Mouse (Mus musculus) midbrain, embryonic 15.5 days (tissue): ENCODE data around the gene C1qtnf12. TPM values are rescaled to one million over a fixed set of nuclear protein-coding genes. Genes with fewer than 3 reads are reported as not detected.

ENCODE experiments used
- ATAC-seq: fragments of 200-750 bp; cut with Nextera tagmentation; replicated peaks from 2 replicates; pipeline ENCODE4 v1.8.0; 2017; ENCODE audit warnings: moderate TSS enrichment
- H3K27ac ChIP-seq: fragments of 300-500 bp; sonication (generic); 2 replicates; pipeline ENCODE4 v1.5.1; 2015; ENCODE audit warnings: mild to moderate bottlenecking, inconsistent platforms
- H3K27me3 ChIP-seq: fragments of 300-500 bp; sonication (generic); replicated peaks from 2 replicates; pipeline ENCODE4 v1.6.1; 2015; ENCODE audit warnings: inconsistent platforms
- H3K36me3 ChIP-seq: fragments of 300-500 bp; sonication (generic); replicated peaks from 2 replicates; pipeline ENCODE4 v1.6.1; 2015; ENCODE audit warnings: inconsistent platforms
- H3K4me1 ChIP-seq: fragments of 300-500 bp; sonication (generic); 2 replicates; pipeline ENCODE4 v1.6.1; 2015; ENCODE audit warnings: inconsistent platforms
- H3K4me2 ChIP-seq: fragments of 300-500 bp; sonication (generic); 2 replicates; pipeline ENCODE4 v1.6.1; 2015; ENCODE audit warnings: inconsistent platforms, mild to moderate bottlenecking, moderate library complexity
- H3K4me3 ChIP-seq: fragments of 300-500 bp; sonication (generic); 2 replicates; pipeline ENCODE4 v1.5.1; 2015; ENCODE audit warnings: mild to moderate bottlenecking, inconsistent platforms
- H3K9ac ChIP-seq: fragments of 300-500 bp; sonication (generic); 2 replicates; pipeline ENCODE4 v1.6.1; 2015; ENCODE audit warnings: mild to moderate bottlenecking, inconsistent platforms
- H3K9me3 ChIP-seq: fragments of 300-500 bp; sonication (generic); 2 replicates; pipeline ENCODE4 v1.6.1; 2016; ENCODE audit warnings: inconsistent platforms
- WGBS: fragments of 180-500 bp; shearing (Covaris S2); methylation state at CpG from one replicate; pipeline ENCODE4 v1.1.7; 2015; ENCODE audit warnings: mixed read lengths; 5-methylcytosine and 5-hydroxymethylcytosine counted together
- polyA plus RNA-seq: library from polyadenylated mRNA; unstranded; fragments of >200 nt; fragmentation: Nextera tagmentation; extraction: Ambion mirVana; gene quantifications from 2 replicates; pipeline ENCODE4 v1.2.1, GENCODE M21; 2015

Gene C1qtnf12
- 6.8 and 9.5 TPM in 2 replicates for polyA plus RNA-seq

DNA sequence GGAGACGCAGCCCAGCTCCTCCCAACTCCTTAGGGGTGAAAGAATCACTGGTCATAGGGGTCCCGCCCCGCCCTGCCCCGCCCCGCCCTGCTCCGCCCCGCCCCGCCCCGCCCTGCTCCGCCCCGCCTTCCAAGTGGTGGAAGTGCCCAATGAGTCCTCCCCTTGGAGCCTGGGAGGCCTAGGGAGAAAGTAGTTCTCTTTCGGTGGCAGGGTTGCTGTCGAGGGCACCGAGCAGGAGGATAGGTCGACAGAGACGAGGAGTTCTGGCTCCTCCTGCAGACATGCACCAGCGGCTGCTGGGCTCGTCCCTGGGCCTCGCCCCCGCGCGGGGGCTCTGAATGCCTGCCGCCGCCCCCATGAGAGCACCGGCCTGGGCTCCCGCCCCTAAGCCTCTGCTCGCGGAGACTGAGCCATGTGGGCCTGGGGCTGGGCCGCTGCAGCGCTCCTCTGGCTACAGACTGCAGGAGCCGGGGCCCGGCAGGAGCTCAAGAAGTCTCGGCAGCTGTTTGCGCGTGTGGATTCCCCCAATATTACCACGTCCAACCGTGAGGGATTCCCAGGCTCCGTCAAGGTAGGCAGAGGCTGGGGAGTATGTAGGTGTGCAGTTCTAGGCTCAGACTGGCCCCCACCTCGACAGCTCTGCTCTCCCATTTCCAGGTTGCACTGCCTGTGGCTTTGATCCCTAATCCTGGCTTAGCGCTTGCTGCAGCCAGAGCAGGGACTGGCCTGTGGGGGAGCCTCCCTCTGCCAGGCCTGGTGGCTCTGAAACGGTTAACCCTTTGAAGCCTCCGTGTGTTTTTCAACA lies at the start of gene C1qtnf12:
TSS of gene C1qtnf12 (plus strand) at position 152 of the 805 bp plus-strand sequence.
- peaks cover 23% of the 10 kb centered on the region for H3K36me3 ChIP-seq
- H3K27me3 ChIP-seq, result no peaks in the 10 kb centered on the region
- ATAC-seq, result peak; percentile 58
- WGBS, result 1% methylated on average over 42 of the region's 42 CpGs
- H3K9me3 ChIP-seq, result no peaks in the 10 kb centered on the region
- H3K9ac ChIP-seq, result peak within 1 kb of the TSS; percentile 44
- H3K27ac ChIP-seq, result peak within 1 kb of the TSS; percentile 55; the same call in 1 of the 2 replicates
- peak within 1 kb of the TSS; percentile 63 for H3K4me2 ChIP-seq
- H3K4me3 ChIP-seq, result peak within 1 kb of the TSS; percentile 34
- peaks cover 19% of the 10 kb centered on the region for H3K4me1 ChIP-seq

DNA sequence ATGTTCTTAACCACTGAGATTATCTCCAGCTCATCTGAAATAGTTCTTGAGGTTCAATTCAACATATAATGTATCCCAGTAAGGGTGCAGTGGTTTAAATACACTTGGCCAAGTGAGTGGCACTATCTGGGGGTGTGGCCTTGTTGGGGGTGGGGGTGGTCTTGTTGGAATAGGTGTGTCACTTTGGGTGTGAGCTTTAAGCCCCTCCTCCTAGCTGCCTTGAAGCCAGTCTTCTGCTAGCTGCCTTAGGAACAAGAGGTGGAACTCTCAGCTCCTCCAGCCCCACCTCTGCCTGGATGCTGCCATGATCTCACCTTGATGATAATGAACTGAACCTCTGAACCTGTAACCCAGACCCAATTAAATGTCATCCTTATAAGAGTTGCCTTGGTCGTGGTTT lies 30.1 kb upstream of the C1qtnf12 start:
- no peaks in the 10 kb centered on the region for H3K4me1 ChIP-seq
- WGBS, result 64% methylated on average over 1 of the region's 1 CpGs
- no peak overlapping the region for H3K9ac ChIP-seq
- H3K36me3 ChIP-seq, result no peaks in the 10 kb centered on the region
- ATAC-seq, result no peak
- no peaks in the 10 kb centered on the region for H3K27me3 ChIP-seq
- H3K27ac ChIP-seq, result no peak overlapping the region
- H3K4me3 ChIP-seq, result no peak overlapping the region
- H3K9me3 ChIP-seq, result no peaks in the 10 kb centered on the region
- H3K4me2 ChIP-seq, result no peak overlapping the region

DNA sequence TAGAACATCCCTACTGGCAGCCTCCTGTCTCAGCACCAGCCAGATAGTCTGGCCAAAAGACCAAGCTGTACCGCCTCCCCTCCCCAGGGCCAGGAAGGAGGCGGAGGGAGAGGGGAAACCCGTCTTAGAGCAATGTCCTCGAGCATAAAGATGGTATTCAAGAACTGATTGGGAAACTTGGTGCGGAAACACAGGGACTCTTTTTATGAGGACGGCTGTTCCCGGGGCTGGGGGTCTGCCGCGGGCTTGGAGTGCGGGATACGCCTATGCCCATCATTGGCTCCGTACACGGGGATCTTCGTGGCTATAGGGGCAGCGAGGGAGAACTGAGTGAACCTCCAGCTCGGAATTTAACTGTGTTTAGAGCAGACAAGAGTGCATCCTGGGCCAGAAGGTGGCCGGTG lies 19.1 kb upstream of the C1qtnf12 start:
- Histone ChIP-seq H3K9ac (peak overlapping the region; percentile 71), H3K36me3 (0 out of 2 replicates have a peak, but pooled peaks cover 8% of the 10 kb centered on the region), H3K4me2 (peak overlapping the region; percentile 95), H3K4me3 (peak overlapping the region; percentile 81), H3K9me3 (no peaks in the 10 kb centered on the region), H3K4me1 (peaks cover 28% of the 10 kb centered on the region), H3K27me3 (no peaks in the 10 kb centered on the region; the same call in 1 of the 2 replicates), H3K27ac (peak overlapping the region; percentile 87)
- peak; percentile 73 for ATAC-seq
- WGBS, result 1% methylated on average over 17 of the region's 17 CpGs

DNA sequence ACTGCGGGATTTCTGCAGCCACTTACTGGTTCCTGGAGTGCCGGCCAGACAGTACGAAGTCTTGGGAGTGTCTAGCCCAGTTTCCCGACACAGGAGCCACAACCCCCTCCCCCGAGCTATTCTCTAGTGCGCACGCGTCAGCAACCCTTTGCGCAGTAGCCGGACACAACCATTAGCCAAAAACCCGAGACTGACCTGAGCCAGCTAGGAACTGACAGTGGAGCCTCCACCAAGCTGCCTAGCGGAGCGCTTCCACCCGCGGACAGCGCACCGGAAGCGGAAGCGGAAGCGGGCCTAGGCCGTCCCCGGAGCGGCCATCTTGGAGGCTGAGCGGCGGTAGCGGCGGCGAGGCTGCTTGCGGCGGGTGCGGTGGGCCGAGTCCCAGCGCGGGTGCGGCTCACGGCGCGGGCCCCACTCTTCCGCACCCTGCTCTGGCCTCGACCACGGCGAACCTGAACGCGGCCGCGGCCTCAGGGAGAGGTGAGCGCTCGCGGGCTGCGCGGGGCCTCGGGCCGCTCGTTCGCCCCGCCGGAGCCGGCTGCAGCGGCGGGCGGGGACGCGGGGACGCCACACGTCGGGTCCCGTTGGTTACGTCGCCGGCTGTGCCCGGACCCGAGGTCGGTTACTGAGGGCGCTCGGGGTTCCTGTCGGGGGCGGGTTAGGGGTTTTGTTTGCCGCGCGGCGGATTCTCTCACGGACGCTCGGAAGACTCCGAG lies 18.4 kb upstream of the C1qtnf12 start, which contains the start of gene Ube2j2:
TSS of gene Ube2j2 (plus strand) at position 298 of the 716 bp plus-strand sequence.
- H3K27ac ChIP-seq, result peak within 1 kb of the TSS; percentile 87
- H3K4me2 ChIP-seq, result peak within 1 kb of the TSS; percentile 95
- H3K4me1 ChIP-seq, result peaks cover 28% of the 10 kb centered on the region
- peak within 1 kb of the TSS; percentile 81 for H3K4me3 ChIP-seq
- peak within 1 kb of the TSS; percentile 83 for H3K9ac ChIP-seq
- H3K27me3 ChIP-seq, result no peaks in the 10 kb centered on the region; the same call in 1 of the 2 replicates
- WGBS, result under 1% methylated on average over 80 of the region's 85 CpGs
- H3K36me3 ChIP-seq, result peaks cover 8% of the 10 kb centered on the region; the same call in 1 of the 2 replicates
- H3K9me3 ChIP-seq, result no peaks in the 10 kb centered on the region
- ATAC-seq, result peak; percentile 99

DNA sequence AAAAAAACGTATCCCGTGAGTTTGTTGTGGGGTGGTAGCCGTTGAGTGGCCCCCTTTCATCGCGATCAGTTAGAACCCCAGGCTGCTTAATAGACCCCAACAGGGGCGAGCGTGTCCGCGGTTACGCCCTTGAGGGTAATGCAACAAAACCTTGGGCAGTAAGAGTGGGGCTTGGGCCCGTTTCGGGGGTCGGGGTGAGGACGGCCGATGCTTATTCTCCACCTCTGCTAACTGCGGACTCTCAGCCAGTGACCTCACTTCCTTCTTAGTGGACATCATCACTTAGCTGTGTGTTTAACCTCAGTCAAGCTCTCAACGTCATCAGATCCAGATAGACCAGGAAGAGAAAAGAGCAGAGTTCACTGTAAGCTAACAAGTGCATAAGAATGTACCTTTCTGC lies 17.8 kb upstream of the C1qtnf12 start:
- H3K9me3 ChIP-seq, result no peaks in the 10 kb centered on the region
- peak; percentile 22 for ATAC-seq
- peaks cover 28% of the 10 kb centered on the region for H3K4me1 ChIP-seq
- peak overlapping the region; percentile 77 for H3K27ac ChIP-seq
- 1% methylated on average over 17 of the region's 17 CpGs for WGBS
- peaks cover 12% of the 10 kb centered on the region for H3K36me3 ChIP-seq
- no peaks in the 10 kb centered on the region; the same call in 1 of the 2 replicates for H3K27me3 ChIP-seq
- peak overlapping the region; percentile 81 for H3K4me3 ChIP-seq
- H3K9ac ChIP-seq, result peak overlapping the region; percentile 83
- H3K4me2 ChIP-seq, result peak overlapping the region; percentile 95

DNA sequence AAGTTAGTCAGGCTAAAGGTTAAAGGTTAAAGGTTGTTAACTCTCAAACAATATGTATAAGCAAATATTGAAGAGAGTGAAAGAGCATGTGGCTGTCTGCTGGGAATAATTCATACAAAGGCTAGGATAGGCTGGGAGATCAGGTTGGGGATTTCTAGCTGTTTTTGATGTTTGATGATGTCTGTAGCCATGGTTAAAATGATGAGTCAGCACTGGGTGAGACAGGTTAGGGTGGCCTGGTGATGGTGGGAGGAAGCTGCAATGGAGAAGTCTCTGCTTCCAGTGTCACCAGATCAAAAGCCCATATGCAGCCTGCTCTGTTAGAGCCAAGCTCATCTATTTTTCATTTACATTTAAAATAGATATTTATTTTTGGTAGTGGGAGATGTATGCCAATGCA lies 15.0 kb upstream of the C1qtnf12 start:
- Histone ChIP-seq H3K27me3 (no peaks in the 10 kb centered on the region), H3K4me3 (no peak overlapping the region), H3K9me3 (no peaks in the 10 kb centered on the region), H3K36me3 (peaks cover 38% of the 10 kb centered on the region), H3K4me1 (peaks cover 28% of the 10 kb centered on the region), H3K4me2 (no peak overlapping the region), H3K27ac (no peak overlapping the region), H3K9ac (no peak overlapping the region)
- no peak for ATAC-seq

DNA sequence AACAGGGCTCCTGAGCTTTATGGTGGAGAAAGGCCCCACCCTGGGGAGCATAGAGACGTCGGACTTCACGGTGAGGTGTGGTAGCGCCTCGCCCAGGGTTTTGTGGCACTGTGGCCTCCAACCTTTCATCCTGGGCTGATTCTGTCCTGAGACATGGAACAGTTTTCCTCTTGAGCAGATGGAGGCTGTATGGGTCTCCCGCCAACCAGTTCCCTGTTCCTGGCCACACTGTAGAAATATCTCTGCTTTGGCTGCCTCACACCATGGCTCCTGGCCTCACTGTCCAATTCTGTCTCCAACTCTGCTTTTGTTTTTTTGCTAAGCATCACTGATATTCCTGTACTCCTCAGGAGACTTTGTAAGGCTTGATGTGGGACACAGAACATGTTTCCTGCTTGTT lies 6.6 kb upstream of the C1qtnf12 start:
- Histone ChIP-seq H3K36me3 (peaks cover 51% of the 10 kb centered on the region), H3K4me2 (no peak overlapping the region), H3K4me1 (no peaks in the 10 kb centered on the region), H3K27me3 (no peaks in the 10 kb centered on the region), H3K4me3 (no peak overlapping the region), H3K9ac (no peak overlapping the region), H3K9me3 (no peaks in the 10 kb centered on the region), H3K27ac (no peak overlapping the region)
- 93% methylated on average over 6 of the region's 6 CpGs for WGBS
- ATAC-seq, result no peak

DNA sequence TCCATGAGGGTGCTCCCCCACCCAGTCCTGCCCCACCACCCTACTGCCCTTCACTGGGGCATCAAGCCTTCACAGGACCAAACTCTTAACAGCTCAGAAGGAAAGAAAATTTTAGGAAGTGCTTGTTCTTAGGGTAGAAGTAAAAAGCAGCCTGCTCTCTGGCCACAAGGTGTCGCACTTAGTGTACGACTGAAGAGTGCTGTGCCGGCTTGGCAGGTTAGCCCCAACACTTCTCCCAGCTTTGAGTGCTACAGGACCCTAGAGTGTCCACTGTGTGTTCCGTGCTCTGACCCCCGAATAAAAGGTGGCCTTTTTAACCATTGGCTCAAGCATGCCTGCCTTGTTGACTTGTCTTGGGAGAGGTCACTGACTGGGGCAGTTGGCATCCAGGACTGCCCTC lies 2.8 kb upstream of the C1qtnf12 start:
- ATAC-seq, result peak; percentile 74
- 5% methylated on average over 5 of the region's 5 CpGs for WGBS
- no peak overlapping the region for H3K4me3 ChIP-seq
- no peaks in the 10 kb centered on the region for H3K27me3 ChIP-seq
- H3K4me1 ChIP-seq, result peaks cover 19% of the 10 kb centered on the region
- no peaks in the 10 kb centered on the region for H3K9me3 ChIP-seq
- no peak overlapping the region for H3K9ac ChIP-seq
- no peak overlapping the region for H3K4me2 ChIP-seq
- no peak overlapping the region for H3K27ac ChIP-seq
- H3K36me3 ChIP-seq, result peaks cover 25% of the 10 kb centered on the region; the same call in 1 of the 2 replicates

DNA sequence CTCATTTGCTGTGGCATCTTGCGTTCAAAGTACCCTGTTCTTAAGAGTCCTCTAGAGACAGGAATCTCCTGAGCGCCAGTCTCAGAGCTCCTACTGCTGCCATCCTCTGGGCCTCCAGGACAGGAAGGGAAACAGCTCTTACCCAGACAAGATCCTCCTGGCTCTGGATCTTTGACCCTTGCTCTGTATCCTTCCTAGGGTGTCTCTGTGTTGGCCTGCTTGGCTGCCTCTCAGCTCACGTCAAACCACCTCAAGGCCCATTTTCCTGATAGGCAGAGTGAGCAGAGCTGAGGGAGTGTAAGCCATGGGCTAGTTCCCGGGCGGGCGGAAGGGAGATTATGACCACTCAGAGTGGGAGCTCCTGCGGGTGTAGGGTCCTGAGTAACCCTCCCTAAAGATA lies 988 bp downstream of the C1qtnf12 start:
- H3K9ac ChIP-seq, result 0 out of 2 replicates have a peak overlapping the region, but pooled peaks have one; percentile 44
- peaks cover 19% of the 10 kb centered on the region for H3K4me1 ChIP-seq
- no peaks in the 10 kb centered on the region for H3K27me3 ChIP-seq
- peak overlapping the region; percentile 63 for H3K4me2 ChIP-seq
- H3K36me3 ChIP-seq, result peaks cover 19% of the 10 kb centered on the region
- H3K27ac ChIP-seq, result no peak overlapping the region
- no peak for ATAC-seq
- WGBS, result 54% methylated on average over 7 of the region's 7 CpGs
- H3K4me3 ChIP-seq, result no peak overlapping the region; the same call in 1 of the 2 replicates
- no peaks in the 10 kb centered on the region for H3K9me3 ChIP-seq

DNA sequence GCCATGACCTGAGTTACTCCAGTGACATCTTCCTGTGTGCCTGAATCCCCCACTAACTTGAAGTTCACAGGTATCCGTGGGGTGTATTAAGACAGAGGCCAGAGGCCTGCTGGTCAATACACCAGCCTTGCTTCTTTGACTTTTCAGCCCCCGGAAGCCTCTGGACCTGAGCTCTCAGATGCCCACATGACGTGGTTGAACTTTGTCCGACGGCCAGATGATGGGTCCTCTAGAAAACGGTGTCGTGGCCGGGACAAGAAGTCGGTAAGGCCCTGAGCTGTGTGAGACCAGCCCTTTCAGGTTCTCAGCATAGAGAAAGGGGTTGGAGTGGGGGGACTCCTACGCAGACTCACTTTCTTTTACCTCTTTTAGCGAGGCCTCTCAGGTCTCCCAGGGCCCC lies 2.3 kb downstream of the C1qtnf12 start:
- no peaks in the 10 kb centered on the region for H3K9me3 ChIP-seq
- peaks cover 14% of the 10 kb centered on the region for H3K36me3 ChIP-seq
- no peak overlapping the region for H3K4me3 ChIP-seq
- no peak overlapping the region for H3K27ac ChIP-seq
- 90% methylated on average over 11 of the region's 11 CpGs for WGBS
- peaks cover 19% of the 10 kb centered on the region for H3K4me1 ChIP-seq
- no peak for ATAC-seq
- no peaks in the 10 kb centered on the region for H3K27me3 ChIP-seq
- no peak overlapping the region for H3K9ac ChIP-seq
- no peak overlapping the region for H3K4me2 ChIP-seq

DNA sequence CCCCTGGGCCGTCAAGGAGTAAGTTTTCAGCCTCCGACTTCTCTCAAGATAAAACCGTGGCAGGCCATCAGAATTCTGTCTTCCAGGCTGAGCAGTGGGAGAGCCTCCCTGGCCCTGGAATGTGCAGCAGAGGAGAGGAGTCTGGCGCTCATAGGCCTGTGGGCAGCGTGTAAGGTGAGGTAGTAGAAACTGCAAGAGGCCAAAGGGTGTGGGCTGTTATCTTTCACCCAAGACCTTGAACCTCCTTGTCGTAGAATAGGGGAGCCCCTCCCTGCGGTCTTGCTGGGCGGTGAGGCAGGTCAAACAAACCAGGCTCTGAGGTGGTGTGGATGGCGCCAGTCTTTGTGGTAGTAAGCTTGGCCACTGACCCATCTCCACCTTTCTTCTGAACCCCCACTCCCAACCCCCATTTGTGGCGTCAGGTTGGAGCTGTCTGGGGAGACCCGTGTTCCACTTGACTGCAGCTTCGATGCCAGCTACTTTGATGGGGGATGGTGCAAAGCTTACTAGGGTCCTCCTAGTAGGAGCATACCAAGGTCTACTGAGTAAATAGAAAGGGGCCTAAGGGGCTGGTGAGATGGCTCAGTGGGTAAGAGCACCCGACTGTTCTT lies 7.0 kb downstream of the C1qtnf12 start:
- no peak overlapping the region for H3K9ac ChIP-seq
- H3K4me2 ChIP-seq, result no peak overlapping the region
- H3K4me3 ChIP-seq, result no peak overlapping the region
- H3K9me3 ChIP-seq, result no peaks in the 10 kb centered on the region
- H3K4me1 ChIP-seq, result no peaks in the 10 kb centered on the region
- ATAC-seq, result no peak
- H3K36me3 ChIP-seq, result peaks cover 14% of the 10 kb centered on the region
- no peaks in the 10 kb centered on the region for H3K27me3 ChIP-seq
- no peak overlapping the region for H3K27ac ChIP-seq
- 85% methylated on average over 13 of the region's 13 CpGs for WGBS

DNA sequence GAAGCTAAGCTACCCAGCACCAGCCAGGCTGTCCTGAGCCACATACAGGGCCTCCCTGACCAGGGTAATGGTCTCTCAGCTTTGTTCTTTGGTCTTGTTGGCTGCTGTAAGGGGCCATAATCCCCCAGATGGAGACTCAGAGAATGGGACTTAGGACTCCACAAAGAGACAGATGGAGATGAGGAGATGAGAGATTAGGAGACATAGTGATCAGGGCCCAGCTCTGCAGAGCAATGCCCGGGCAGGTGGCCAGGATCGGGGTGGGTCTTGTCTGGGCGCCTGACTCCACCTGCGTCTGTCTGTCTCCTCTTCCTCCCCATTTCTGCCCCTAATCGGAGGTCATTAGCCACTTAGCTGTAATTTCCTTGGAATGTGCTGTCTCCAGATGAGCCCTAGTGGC lies 8.2 kb downstream of the C1qtnf12 start:
- H3K9me3 ChIP-seq, result no peaks in the 10 kb centered on the region
- H3K4me2 ChIP-seq, result no peak overlapping the region
- peaks cover 9% of the 10 kb centered on the region; the same call in 1 of the 2 replicates for H3K36me3 ChIP-seq
- no peaks in the 10 kb centered on the region for H3K27me3 ChIP-seq
- no peak overlapping the region for H3K27ac ChIP-seq
- 81% methylated on average over 5 of the region's 5 CpGs for WGBS
- ATAC-seq, result no peak
- no peak overlapping the region for H3K4me3 ChIP-seq
- no peaks in the 10 kb centered on the region for H3K4me1 ChIP-seq
- no peak overlapping the region for H3K9ac ChIP-seq
